Mouse (Mus musculus): Measurements from ENCODE around the gene Mdga2. TPM values are rescaled to one million over a fixed set of nuclear protein-coding genes. Genes with fewer than 3 reads are reported as not detected.

The Mdga2 gene
- 1 to 10 TPM; 1.6 to 2.7 TPM for total RNA-seq (2023)

GRCm38 (mm10) chr12:67222221-67223025 is at the start of gene Mdga2:
TSS of gene Mdga2 (minus strand) at chr12:67222549.

